Mouse (Mus musculus) ovary, postnatal 36 days (tissue): ENCODE results near the gene Paqr7.
A peak's percentile ranks its signal among the peaks of the same experiment; 100 is the strongest.

ENCODE experiments used
- DNase-seq: peaks from one replicate; pipeline ENCODE4 v3.0.0; 2022; ENCODE audit warnings: low spot score, mixed read lengths

The Paqr7 gene

DNA sequence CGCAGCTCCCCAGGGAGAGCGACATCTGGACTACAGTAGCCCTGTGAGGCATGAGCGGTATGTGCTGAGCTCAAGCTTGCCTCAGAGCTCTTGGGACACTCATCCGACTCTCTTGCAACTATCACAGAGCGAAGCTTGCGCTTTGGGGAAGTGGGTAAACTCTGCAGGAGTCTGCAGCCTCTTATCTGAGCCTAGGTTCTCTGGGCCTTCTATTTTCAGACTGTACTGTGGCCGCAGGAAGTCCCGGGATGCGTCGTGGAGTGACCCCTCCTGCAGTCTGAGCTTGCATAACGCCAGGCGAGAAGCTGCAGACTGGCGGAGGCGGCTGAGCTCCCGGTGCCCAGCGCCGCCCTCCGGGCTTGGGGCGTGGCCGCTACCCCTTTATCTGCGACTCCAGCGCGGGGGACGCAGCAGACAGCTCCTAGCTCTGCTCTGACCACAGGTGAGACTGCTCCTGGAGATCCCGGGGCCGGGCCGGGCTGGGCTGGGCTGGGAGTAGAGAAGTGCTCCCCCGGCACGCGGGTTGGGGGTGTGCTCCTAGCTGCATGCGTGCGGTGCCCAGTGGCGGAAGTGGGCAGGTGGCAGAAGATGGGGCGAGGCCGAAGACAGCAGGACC lies at the start of gene Paqr7:
Gene Paqr7 (plus strand): TSS at position 103 of the 616 bp plus-strand sequence.
- DNase-seq, result peak; percentile 85

DNA sequence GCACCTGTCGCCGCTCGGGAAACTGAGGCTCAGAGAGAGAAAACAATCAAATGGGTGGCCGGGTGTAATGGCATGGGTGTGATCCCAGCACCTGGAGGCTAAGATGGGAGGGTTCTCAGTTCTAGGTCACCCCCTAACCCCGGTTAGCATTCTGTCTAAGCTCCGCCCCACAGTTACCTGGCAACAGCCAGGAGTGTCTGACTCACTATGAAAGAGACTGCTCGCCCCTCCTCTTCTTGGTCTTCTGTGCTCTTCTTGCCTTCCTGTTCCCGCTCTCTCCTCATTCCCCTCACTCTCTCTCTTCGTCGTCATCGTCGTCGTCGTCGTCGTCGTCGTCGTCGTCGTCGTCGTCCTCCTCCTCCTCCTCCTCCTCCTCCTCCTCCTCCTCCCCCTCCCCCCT lies 48.5 kb upstream of the Paqr7 start:
- DNase-seq, result no peak

DNA sequence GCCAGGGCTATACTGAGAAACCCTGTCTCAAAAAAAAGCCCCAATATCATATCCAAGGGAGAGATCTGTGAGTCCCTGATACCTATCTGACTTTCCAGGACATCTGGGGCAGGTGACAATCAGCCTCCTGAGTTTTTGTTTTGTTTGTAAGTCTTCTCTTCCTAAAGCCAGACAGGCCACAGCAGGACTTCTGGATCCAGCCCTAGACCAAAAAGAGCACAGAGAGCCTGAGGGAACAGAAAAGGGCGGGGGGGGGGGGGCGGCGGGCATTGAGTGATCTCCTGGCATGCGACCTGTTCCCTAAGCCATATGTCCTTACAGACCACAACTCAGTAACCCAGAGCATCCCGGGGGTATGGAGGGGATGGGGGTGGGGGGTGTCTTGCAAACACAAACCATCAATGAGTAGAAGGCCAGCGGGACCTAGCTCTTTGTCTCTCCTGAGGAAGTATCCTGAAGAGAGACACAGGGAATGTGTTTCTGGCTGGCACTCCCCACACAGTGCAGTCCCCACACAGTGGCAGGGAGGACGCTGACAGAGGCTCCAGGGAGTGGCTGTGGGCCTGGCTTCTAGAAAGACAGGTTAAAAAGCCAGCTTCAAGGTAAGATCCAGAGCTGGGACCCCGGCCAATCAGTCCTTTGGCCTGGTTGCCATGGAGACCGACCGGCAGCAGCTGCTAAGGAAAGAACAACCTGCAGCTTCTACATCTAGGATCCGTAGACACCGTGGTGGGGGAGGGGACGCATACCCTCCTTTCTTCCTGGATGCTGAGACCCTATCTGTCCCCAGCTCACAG lies 46.7 kb upstream of the Paqr7 start:
- no peak for DNase-seq

DNA sequence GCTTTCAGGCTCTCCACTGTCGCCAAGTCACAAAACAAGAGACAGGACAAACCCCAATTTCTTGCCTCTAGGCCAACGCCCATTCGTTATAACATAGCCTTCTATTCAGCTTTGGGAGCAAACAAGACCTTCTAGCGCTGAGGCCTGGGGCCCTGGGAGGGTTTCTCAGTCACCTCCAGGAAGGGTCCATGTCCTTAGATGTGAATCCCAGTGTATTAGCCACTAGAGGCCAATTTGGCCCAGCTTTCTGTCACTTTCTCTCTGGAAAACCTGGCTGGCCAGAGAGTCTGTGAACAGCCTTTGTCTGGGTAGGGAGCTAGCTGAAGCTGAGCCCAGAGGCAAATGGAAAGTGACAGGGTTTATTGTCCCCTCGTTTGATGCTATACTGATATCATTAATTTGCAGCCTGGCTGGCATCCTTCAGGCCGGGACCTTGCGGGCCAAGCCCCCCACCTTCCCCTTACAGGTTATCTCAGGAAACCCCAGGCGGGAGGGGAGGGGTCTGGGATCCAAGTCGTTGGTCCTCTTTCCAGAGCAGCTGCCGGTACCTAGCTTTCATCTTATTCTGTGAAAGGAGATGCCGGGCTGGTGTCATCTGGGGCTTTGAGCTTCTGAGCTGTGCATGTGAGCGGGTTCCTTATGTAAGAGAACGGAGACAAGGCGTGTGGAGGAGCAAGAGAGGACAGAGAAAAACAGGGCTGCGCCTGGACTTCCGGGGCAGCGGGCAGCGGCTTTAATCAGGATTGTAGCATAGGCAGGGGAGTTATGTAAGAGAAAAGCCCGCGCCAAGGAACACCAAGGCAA lies 45.9 kb upstream of the Paqr7 start:
- peak; percentile 25 for DNase-seq

DNA sequence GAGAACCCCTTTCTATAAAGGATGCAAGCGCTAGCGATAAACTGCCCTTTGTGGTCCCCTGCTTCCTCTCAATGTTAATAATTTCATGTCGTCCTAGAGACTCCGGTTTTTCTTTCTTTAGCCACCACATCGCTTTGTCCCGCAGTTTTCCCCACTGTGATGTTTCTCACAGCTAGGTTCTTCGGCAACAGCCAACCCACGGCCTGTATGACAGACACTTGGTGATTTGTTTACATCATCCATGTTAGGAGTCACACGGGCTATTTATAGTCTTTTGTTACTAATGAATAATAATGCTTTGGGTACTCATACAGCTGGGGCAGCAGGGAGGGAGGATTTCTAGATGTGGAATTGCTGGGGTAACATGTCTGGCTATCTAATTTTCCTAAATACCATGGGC lies 45.0 kb upstream of the Paqr7 start:
- no peak for DNase-seq

DNA sequence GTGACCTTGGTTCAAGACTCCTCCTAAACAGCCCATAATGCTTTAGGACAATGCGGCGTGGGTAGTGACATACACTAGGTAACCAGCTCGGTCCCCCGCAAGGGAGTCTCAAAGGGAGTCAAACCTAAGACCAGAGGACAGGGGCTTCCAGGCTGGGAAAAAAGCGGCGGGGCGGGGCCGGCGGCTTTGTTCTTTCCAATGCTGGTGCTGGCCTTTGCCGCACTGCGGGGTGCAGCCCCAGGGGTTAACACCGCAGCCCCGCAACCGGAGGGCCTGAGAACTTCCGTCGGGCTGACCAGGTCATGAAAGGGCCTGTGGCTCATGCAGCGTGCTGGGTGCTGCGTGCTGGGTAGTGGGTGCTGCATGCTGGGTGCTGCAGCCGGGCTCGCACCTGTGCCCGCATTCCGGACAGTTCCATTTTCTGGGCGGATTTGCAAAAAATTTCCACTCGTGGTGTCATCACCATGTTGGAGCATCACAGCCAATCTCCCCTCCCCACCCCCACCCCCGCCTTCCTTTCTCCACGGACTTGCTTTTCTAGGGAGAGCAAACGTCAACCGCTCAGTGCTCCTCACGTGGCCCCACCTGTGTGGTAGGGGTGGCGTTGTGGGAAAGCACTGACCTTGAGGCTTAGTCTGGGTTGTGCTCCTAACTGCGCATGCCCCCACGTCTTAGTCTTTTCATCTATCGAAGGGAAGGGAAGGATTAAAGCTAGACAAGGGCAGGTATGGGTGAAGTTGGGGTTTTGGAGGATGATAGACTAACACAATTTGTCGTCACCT lies 42.7 kb upstream of the Paqr7 start:
- DNase-seq, result no peak

DNA sequence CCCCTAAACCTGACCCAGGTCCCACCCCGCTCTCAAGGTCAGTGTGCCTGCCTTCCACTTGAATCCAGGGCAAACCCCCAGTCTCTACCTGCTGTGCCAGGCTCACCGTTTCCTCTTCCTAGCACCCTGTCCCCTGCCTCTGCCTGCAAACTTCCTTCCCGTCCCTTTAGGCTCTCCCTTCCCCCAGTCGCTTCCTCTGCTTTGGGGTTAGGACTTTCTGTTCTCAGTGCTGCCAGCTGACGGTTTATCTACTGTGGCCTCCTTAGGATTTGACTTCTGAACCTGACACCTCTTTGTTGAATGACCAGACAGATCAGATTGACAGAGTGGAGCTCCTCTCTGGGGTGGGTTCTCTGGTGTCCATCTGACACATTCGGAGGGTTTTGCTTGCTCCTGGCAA lies 41.2 kb upstream of the Paqr7 start:
- DNase-seq, result no peak

DNA sequence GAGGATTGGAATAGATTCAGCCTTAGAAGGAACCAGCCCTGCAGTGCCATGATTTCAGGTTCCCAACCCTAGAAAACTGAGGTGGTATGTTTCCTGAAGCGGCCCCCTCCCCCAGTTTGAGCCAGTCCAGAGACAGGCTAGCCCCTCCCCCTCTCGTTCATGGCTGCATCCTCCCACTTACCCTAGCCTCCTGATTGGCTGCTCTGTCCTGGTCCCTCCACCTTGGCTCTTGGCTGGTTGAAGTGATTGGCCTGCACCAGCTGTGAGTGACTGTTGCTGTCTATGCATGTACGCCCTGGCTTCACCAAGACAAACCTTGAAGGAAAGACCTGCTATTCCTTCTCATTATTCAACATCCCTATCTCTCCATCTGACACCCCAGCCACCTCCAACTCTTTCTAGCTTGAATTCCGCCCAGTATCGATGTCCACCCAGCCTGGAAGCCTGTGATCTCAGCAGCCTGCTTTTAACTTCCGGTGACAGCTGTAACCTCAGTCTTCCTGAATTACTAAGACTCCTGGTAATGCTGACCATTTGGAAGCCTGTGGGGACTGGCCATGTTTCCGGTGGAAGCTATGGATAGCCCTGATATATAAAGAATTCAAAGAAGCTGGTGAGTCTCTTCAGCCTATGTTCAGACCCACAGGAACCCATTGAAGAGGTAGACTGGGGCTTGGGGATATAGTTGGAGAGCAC lies 39.2 kb upstream of the Paqr7 start:
- DNase-seq, result no peak

DNA sequence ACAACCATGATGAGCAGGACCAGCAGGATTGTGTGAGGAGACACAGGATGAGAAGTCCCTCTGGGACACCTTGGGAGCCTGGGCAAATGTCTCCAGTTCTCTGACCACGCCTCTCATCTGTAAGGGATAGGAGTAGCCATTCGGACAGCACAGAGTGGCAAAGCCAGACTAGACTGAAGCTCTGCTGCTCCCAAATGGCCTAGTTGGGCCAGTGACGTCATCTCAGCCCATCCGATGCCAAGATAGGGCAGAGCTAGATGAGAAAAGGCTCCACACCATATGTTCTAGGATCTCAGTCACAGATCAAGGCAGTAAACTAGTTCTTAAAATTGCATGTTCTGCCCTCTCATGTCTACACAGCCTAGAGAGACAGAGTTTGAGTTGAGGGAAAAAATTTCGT lies 37.6 kb upstream of the Paqr7 start:
- DNase-seq, result no peak

DNA sequence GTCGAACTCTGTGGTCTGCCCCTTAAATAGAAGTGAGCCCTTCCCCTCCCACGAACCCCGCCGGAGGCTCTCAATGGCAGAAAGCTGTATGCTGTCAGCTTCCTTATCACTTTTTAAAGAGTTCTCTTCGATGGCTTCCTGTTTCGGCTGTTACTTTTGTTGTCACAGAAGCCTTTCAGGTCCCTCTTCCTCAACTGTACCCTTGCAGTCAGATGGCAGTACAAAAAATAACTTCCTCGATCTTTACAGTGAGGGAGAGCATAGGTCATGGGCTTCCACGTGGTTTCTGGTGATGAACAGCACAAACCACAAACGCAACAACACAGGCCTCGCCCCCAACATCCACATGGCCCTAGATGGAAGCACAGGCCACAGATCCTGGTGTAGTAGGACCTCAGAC lies 36.2 kb upstream of the Paqr7 start:
- DNase-seq, result no peak

DNA sequence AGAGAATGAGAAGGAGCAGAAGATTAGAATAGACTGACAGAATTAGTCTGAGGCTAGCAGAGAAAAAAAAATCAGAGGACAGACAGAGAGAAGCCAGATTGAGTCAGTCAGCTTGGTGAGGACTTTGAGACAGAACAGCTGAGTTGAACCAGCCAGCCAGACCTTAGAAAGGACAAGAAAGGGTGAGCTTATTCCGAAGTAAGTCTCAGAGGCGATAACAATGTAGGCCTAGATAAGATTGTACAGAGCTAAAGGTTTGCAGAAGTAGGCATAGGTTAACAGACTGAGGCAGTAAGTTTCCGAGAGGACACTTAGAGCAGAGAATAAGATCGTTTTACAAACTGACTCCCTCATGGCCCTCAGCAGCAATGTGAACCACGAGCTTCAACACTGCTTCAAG lies 35.2 kb upstream of the Paqr7 start:
- DNase-seq, result no peak

DNA sequence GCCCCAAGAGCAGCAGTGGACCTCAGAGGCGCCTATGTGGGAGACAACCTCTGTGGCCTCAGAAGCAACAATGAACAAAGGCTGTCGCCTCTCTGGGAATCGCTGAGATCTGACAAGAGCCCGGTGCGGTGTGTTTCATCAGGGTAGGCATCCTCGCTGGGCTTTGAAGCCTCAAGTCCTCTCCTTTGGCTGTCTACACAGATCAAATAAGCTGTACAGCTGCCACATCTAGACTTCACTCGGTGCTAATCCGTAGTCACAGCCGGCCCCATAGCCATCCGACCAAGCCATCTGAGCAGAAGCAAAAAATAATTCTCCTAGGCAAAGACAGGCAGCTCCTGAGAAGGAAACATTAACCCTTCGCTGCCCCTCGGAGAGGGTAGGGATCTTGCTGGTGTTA lies 30.7 kb upstream of the Paqr7 start:
- DNase-seq, result no peak

DNA sequence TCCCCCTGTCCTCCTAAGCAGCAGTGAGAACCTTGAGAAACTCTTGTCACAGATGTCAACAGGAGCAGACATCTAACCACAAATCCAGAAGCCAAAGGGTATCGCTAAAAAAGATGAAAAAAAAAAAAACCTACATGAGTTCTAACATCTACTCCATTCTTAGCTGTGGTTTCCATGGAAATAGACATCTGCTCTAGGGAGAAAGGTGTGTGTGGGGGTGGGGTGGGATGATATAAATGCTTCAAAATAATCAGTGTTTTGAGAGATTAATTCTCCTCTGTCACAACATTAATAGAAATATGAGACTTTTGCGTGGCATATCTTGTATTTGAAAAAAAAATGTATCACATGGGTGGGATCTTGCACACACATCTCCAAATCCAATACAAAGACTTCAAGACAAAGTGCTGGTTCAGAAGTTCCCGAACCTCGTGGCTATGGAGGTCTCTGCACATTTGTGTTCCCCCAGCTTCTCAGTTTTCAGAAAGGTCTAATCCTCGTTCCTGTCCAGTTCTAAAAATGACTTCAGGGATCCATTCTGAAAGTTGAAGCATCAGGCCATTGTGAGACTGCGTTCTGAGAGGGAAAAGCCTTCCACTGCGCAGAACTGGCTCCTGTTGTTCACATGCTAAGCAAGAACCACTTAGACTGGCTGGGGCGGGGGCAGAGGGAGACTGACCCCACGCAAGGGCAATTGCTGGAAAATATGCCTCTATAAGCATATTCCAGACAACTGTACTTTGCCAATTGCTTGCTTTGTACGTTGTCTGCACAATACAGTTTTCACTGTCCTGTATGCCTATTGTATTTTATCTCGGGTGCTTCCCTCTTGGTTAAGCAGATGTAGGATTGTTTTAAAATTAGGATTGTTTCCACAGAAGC lies 29.9 kb upstream of the Paqr7 start:
- no peak for DNase-seq

DNA sequence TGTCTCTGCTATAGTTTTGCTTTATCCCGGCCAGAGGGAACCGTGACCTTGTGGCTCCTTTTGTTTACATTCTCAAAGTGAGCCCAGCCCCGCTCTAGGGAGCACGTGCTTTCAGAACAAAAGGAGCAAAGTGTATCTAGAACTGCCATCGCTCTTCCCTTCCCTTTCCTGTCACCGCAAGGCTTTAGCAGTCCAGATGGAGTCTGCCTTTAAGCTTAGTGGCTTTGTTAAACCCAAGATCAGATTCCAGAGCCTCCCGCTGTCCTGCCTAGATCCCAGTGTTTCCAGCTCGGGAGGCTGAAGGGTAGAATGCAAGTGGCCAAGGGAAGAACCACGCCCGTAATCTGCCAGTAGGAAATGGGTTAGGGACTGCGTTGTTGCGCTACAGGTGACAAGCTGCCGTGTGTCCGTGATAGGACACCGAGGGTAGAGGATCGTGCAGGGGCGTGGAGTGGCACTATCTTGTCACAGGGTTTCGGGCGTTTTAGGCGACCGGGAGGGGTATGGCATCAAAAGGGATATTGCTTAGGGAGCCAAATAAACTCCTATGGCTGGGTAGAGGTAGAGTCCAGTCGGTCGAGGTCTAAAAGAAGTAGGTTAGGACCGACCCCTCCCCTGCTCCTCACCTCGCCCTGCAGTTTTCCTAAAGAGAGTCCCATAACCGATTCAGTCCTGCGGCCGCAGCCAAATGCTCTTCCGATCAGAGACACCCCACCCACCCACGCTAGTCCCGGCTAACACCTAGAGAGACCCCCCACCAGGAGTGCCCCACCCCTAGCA lies 28.9 kb upstream of the Paqr7 start:
- peak; percentile 42 for DNase-seq

DNA sequence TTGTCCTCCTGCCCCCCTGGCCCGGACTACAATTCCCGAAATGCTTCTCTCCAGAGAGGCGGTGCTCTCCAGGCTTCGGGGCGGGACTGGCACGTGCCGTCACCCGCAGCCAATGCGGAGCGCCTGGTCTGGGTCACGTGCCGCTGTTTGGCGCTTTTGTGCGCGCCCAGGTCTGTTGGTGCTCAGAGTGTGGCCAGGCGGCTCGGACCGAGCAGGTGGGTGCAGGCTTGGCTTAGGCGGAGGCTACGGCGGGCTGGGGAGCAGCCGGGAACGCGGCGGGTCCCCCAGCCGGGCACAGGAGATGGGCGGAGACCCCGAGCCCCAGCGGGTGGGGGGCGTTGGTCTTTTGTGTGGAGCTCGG lies 28.3 kb upstream of the Paqr7 start, which contains the start of gene Stmn1:
Gene Stmn1 (plus strand): TSS at position 106 of the 361 bp plus-strand sequence.
- peak; percentile 95 for DNase-seq

DNA sequence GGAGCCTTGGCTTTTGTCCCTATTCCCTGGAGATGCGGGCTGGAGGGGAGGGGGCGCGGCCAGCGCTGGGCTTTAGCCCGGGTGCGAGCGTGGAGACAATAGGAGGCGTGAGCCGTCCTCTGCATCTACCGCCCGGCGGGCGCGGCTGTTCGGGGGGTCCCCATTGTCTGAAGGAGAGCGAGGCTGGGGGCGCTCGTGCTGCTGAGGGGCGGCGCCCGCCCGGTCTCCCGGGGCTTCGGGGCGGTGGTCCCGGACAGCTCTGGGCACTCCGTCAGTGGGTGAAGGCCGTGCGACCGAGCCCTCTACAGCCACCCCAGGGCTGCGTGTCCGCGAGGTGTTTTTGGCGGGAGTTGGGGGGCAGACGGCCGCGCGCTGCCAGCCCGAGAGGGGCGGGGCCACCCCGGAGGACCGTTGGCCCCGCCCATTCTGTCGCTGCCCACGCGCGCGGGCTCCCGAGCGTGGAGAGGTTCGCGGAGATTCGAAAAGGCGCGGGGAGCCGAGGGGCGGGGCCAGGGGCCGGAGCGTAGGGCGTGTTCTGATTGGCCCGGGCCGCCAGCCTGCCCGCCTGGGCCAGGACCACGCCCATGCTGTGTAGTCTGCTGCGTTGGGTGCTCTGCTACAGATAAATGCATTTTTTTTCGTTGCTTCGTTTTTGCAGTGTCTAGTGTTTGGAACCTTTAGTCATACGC lies 27.8 kb upstream of the Paqr7 start:
- peak; percentile 95 for DNase-seq

DNA sequence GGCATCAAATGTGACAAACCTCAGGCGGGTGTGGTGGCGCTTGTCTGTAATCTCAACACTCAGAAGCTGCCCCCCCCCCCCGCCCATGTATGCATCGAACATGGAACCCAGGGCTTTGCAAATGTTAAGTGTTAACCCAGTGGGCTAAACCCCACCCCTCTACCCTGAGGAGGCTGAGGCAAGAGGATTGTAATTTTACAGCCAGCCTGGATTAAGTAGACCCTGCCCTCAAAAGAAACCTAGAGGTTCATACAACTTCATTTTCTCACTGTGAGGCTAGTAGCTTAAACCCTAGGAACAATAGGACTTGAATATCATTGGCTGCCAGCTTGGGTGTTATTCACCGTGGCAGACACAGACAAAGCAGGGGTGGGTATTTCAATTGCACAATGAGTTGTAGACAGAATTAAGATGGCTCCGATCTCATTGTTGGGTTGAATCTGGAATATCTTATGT lies 27.1 kb upstream of the Paqr7 start:
- DNase-seq, result no peak

DNA sequence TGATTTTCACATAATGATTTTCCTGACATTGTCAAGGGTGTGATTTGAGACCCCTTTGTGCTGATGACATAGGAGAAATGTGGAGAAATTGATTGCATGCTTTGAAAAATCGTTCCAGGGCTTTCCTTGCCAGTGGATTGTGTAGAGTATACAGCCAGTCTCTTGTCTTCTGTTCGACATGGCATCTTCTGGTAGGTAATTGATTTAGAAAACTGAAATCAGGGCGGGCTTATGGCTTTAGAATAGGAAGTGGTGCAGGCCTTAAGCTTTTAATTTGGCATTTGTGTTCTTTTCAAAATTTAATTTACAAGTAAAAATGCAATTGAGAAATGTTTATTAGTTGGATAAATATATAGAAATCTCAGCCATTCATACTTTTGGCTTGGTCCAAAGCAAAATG lies 26.5 kb upstream of the Paqr7 start:
- no peak for DNase-seq

DNA sequence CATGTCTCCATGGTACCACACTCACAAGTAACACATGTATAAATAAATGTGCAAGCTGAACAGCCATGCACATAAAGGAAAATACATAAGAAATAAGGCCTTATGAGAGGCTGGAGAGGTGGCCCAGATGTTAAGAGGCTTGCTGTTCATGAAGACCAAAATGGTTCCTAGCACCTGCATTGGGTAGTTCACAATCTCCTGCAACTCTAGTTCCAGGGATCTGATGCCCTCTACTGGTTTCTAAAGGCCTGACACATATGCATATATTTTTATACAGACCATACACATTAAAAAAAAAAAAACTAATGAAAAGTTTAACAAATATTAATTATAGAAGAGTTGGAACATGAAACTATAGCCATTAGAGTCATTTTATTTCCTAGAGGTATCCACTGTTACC lies 25.0 kb upstream of the Paqr7 start:
- DNase-seq, result no peak
